Mouse (Mus musculus): Measurements from ENCODE around the gene Pax5.

GRCm38 (mm10) chr4:44740471-44740870 lies 30.2 kb upstream of the Pax5 start:
- TF ChIP-seq CTCF (IDR thresholded peaks at IDR 0.05; ENCODE audit: low read depth) = no peak
- TF ChIP-seq EP300 (IDR thresholded peaks at IDR 0.05; ENCODE audit: low read depth) = no peak

Measured in liver, postnatal 0 days (tissue).